Mouse (Mus musculus) liver, embryonic 14.5 days (tissue): ENCODE measurements around the gene Olfr354.

Experiments
- CTCF ChIP-seq: IDR thresholded peaks from 2 replicates; pipeline ENCODE4 v1.5.1; 2016; ENCODE audit warnings: antibody characterized with exemption, low read depth, control low read depth
- EP300 ChIP-seq: IDR thresholded peaks from 2 replicates; pipeline ENCODE4 v1.6.1; 2016; ENCODE audit warnings: antibody characterized with exemption, low read depth

DNA sequence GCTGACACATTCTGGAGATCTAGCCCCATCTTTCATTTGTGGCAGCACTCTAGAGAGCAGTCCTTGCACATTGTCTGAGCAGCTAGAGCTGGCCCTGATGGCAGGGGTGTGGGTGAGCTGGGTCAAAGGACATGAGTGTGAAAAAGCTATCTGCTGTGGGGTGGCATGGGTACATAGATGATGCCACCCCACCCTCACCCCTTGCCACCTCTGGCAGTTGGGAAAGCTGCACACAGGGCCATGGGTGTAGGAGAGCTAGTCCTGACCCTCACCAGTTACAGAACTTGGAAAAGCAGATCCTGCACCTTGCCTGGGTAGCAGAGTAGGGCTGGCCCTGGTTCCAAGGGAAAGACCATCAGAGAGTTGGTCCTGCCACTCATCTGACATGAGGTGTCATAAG lies 8.4 kb upstream of the Olfr354 start:
- no peak for TF ChIP-seq EP300
- no peak for TF ChIP-seq CTCF
